Mouse (Mus musculus) monocyte, adult 59 days (primary cell): Measurements from ENCODE around the gene Lrrtm4. TPM values are rescaled to one million over a fixed set of nuclear protein-coding genes. Genes with fewer than 3 reads are reported as not detected.

ENCODE experiments used
- total RNA-seq, 2 experiments: library from RNA; stranded (reverse); gene quantifications; one replicate each; pipeline ENCODE4 v1.2.4; 2023

Lrrtm4 gene
- total RNA-seq = not detected

DNA sequence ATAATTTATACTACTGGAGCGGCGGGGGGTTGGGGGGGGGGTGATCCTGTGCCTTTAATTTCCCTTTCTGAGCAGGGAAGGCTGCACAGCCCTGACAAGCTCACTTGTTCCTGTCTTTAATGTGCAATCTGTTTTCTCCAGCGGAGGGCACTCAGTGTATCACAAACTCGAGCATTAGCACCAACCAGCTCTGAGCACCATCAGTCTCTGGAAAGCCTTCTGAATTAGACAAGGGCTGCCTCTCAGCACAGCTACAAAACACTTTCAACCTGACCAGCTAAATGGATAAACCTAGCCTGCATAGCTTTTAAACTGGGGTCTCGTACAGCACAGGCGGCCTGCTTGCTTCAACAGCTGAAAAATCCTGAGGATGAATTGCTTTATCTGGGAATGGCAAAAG lies at the start of gene Lrrtm4:
Gene Lrrtm4, plus strand, starts transcription at position 113 of the 400 bp plus-strand sequence.

Other genes with a start within 250 kb of the Lrrtm4 start
- not detected for gene Gm20594, start 201.0 kb upstream of the Lrrtm4 start, total RNA-seq